Mouse (Mus musculus): Measurements from ENCODE around the gene Cers3.

Cers3 gene

DNA sequence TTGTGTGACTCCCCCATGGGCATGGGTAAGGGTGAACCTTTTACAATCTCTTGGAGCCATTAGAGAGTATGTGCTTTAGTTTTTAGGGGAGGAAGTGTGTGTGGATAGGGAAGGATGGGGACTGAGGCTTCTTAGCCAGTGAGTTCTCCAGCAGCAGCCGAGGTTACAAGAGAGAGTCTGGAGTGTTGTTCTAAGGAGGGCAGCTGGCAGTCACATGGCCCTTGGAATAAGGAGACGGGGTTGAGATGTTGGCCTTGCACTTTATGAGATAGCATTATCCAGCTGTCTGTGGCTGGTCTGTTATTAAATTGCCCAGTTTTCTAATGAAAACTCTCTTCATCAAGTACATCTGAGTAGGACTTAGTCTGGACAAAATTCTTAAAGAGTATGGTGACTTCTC lies 100.5 kb downstream of the Cers3 start:
- DNase-seq = no peak

DNA sequence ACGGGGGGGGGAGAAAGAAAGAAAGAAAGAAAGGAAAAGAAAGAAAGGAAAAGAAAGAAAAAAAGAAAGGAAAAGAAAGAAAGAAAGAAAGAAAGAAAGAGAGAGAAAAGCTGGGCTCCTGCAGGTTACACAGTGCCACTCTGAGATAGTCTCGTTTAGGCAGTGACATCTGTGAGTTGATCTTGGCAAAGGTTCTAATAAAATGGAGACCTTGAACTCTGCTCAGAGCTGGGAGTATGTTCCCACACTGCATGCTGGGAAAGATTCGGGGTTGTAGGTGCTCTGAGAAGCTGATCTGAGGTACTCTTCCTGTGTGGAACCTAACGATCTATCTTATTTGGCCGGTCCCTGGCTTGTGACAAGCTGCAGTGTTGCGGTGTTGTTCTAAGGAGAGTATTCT lies 103.3 kb downstream of the Cers3 start:
- no peak for DNase-seq

DNA sequence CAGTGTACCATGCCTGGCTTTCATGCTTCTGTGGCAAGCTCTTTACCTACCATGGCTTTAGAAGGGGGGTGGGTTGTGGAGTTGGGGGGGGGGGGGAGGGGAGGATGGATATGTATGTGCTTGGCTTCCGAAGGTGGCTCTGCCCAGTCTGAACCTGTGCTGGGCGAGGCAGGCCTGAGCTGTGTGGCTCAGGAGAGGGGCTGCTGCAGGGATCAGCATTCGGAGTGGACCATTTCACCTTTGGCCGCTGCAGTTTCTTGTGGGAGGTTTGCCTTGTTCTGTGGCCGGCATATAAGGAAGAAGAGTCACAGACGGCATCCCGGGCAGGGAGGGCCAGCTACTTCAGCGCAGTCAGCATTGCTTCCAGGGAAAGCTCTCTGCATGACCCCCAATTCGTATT lies 104.0 kb downstream of the Cers3 start:
- no peak for DNase-seq

DNA sequence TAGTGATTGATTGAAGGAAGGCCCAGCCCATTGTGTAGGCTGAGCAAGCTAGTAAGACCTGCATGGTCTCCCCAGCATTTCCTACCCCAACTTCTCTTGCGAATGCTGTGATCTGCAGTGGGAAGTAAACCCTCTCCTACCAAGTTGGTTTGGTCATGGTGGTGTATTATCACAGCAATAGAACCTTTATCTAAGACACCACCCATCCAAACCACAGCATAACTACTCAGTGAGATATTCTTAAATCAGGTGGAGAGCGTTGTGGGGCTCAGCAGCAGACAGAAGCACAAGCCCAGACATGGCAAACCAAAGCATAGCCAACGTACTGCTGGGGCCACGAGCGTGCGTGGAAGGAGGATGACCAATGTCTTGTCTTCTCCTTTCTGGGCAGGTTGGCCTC lies 106.0 kb downstream of the Cers3 start:
- DNase-seq = no peak

DNA sequence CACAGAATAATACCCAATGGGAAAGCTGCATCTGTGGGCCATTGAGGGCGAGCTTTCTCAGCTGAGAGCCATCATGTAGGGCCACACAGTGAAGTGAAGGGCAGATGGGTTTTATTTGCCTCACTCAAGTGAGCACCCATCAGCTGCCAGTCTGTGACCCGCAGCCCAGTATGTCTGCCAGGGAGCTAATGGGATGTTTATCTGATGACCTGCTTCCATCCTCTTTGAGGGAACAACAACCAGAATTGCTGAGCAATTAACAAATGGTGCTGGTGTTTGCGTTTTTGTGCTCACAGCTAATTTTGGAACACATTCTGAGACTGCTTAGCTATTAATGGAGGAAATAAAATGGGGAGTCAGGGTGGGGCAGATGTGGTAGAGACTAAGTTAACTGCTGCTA lies 108.9 kb downstream of the Cers3 start:
- DNase-seq = no peak

DNA sequence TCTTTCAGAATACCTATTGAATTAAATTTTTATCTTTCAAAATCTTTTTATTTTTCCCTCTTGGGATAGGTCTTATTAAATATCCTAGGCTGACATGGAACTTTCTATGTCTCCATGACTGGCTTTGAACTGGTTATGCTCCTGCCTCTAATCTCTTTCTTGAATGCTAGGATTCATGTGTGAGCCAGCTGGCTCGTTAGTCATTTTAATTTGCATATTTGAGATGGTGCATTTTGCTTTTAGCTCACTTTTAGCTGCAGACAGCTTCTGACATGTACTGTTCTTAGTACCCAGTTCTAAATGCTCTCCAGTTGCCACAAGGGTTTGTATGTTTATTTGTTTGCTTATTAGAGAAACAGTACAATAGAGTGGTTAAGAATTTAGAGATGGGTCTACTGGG lies 114.3 kb downstream of the Cers3 start:
- DNase-seq = no peak

DNA sequence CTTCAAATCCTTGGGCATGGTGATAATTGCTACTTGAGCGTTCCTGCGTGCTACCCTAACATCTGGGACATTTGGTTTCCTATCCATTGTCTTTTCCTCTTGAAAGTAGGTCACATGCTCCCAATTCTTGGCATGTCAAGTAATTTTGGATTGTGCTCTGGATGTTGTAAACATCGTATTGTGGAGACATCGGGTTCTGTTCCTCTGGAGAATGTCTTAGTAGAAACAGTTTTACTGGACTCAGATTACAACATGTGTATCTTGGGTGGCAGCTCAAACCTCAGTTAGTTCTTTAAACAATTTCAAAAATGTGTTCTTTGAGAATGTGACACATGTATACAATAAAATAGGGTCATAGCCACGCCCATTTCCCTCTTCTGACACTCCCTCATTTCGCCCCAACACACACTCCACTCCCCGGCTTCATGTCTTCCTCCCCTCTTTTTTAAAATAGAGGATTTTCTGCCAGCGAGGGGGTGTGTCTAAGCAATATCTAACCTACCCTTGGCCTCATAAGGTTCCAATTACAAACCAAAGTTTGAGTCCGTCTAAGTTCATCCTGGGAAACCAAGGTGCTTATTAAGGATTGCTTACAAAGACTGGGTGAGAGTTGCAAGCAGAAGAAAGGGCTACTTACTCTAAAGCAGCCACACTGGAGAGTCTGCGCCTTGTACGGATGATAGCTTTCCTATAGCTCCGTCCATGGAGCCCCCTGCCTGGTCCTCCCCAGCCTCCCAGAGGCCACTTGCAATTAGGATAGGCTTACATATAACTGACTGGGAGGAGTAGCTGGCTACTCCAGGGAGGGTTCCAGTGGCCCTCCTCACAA lies 115.2 kb downstream of the Cers3 start:
- DNase-seq = no peak

DNA sequence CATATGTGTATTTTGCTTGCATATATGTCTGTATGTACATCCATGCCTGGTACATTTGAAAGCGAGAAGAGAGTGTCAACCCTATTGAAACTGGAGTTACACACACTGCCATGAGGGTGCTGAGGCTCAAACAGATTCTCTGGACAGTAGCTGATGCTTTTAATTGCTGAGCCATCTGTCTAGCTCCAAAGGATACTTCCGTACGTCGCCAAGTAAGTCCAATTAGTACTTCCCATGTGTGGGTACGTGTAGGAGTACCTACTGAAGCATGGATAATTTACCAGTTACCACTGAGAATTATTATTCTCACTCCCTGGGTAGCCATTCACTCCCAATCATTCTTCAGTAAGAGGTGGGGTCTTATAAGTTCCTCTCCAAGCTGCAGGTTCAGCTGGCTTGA lies 115.9 kb downstream of the Cers3 start:
- no peak for DNase-seq

DNA sequence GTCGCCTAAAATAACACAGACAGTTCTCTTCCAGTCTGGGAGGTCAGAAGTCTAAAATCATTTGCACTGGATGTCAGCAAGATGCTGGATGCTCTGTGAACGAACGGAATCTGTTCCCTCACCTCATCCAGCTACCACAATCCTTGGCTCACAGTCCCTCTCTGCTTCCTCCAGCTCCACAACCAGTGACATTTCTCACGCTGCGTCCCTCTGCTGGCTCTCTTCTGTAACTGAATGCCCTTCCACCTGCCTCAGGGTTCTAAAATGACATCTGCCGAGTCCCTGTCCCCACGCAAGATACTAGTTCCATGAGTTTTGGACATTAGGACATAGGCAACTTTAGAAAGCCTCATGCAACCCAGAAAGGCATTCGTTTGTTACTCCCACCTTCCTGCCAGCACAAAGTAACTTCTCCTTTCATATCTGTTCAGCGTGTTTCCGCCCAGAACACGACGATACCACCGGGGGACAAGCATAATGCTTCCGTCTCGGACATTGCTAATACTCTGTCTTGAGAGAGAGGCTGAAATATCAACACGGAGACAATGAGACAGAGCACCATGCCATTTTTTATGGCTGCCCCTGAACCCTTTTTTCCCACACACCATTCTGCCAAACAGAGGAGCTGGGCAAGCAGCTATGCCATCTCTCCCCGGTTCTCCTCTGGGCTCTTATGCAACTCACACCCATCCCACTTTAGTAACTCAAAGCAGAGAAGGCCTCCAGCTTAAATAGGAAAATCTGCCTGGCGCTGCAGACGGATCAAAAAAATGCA lies 123.8 kb downstream of the Cers3 start:
- DNase-seq = peak; percentile 8 to 16

DNA sequence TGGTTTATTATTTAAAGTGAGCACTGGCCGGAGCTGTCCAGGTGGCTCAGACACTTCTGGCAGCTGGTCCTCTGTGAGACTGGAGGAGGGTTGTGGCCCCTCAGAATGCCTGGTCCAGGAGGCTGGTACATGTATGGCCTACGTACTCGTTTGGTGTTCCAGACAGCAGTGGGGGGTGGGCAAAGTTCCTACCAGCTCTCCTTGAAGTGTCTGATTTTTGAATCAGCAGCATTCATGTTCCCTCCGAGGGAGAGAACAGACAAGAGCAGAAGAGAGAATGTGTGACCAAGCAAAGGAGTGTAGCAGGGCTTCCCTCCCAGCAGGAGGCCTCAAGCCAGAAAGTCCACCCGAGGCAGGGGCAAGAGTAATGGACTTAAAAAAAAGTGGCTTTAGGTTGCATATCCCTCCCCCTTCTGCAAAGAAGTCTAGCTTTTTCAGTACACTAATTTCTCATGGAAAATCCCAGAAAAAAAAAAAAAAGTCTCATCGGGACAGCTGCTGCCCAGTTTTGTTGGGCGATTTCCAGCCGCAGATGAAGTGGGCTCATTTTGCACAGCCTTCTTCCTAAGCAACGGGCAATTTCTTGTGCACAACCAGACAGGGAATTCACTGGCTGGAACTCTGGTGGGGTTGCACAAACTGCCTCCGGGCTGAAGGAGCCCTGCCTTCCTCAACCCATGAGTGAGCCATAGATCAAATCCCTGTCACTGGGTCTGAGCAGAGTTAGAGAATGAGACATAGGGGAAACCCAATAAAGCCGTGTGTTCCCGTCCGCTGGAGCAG lies 124.6 kb downstream of the Cers3 start:
- peak in 1 of 2 experiments; percentile 10 for DNase-seq

DNA sequence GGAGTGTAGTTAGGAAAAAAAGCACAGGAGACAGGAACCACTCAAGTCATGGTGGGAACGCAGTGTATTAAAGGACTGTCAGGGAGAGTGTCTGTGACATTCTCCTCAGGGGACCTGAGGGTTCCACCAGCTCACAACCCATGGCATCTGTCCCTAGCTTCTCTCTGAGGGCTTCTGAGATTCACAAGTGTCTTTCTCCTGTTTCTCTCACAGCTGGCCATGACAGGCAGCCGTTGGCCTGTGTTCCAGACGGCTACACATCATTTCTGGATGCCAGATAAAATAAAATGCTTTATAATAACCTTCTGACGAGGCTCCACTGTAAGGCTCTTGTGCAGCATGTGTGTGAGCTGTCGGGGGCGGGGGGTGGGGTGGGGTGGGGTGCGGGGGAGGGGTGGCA lies 128.2 kb downstream of the Cers3 start:
- DNase-seq = no peak

DNA sequence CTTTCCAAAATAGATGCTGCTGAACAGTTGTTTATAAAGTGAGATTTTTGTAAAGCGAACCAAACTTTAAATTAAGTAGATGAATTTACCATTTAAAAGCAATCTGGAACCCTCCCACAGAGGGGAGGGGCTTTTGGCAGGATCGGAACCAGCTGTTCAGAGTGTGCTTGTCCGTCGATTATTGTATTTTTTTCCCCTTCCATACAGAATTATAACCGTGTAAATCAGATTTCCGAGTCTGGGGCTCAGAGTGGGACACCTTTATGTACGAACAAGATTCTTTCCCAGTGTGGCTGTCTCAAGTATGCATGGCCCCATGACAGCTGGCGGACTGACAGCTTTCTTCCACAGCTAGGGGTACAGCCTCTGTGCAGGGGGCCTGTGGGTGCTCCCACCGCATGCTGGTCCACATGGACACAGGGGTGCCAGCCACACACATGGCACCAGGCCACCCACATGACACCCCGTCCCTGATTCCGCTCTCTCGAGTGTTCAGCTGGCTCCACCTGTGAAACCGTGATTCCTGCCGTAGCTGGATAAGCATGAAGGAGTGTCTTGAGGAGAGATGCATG lies 128.7 kb downstream of the Cers3 start:
- no peak for DNase-seq

DNA sequence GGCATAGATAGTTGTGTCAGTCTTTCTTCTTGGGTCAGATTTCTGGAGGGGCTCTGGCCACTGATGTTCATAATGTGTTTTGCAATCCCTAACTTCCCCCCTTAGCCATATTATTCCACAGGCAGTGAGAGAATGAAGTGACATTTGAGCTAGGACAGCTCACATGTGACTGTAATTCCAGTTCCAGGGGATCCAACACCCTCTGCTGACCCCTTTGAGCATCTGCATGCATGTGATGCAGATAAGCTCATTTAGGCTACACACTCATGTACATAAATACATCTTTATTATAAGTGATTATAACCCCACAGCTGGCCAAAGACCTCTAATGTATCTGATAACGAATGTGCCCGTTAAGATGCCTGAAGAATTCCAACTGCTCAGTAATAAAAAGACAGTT lies 129.9 kb downstream of the Cers3 start:
- DNase-seq = no peak

Measured in cerebellum, postnatal 36 days (tissue).